Mouse (Mus musculus) forebrain, embryonic 16.5 days (tissue): ENCODE results near the gene Kcnip4. TPM values are rescaled to one million over a fixed set of nuclear protein-coding genes. Genes with fewer than 3 reads are reported as not detected.

Experiments used
- ATAC-seq: fragments of 200-750 bp; cut with Nextera tagmentation; 2 replicates; pipeline ENCODE4 v1.8.0; 2017; ENCODE audit warnings: mild to moderate bottlenecking, moderate library complexity
- H3K27ac ChIP-seq: fragments of 300-500 bp; sonication (generic); 2 replicates; pipeline ENCODE4 v1.5.1; 2014; ENCODE audit warnings: low read length, control low read depth
- H3K27me3 ChIP-seq: fragments of 300-500 bp; sonication (generic); replicated peaks from 2 replicates; pipeline ENCODE4 v1.6.1; 2014; ENCODE audit warnings: low read length; ENCODE audit not compliant: control insufficient read depth, insufficient read depth
- H3K36me3 ChIP-seq: fragments of 300-500 bp; sonication (generic); 2 replicates; pipeline ENCODE4 v1.6.1; 2014; ENCODE audit not compliant: control insufficient read depth, insufficient read depth
- H3K4me1 ChIP-seq: fragments of 300-500 bp; sonication (generic); replicated peaks from 2 replicates; pipeline ENCODE4 v1.6.1; 2014; ENCODE audit warnings: low read length; ENCODE audit not compliant: control insufficient read depth, insufficient read depth
- H3K4me2 ChIP-seq: fragments of 300-500 bp; sonication (generic); 2 replicates; pipeline ENCODE4 v1.6.1; 2014; ENCODE audit warnings: mild to moderate bottlenecking, low read length, control low read depth
- H3K4me3 ChIP-seq: fragments of 300-500 bp; sonication (generic); replicated peaks from 2 replicates; pipeline ENCODE4 v1.5.1; 2014; ENCODE audit warnings: mild to moderate bottlenecking, low read length, control low read depth
- H3K9ac ChIP-seq: fragments of 300-500 bp; sonication (generic); replicated peaks from 2 replicates; pipeline ENCODE4 v1.6.1; 2014; ENCODE audit warnings: low read depth, low read length, control low read depth
- H3K9me3 ChIP-seq: fragments of 300-500 bp; sonication (generic); 2 replicates; pipeline ENCODE4 v1.6.1; 2016; ENCODE audit warnings: low read length; ENCODE audit not compliant: control insufficient read depth
- WGBS: fragments of 180-500 bp; shearing (Covaris S2); extraction: QIAGEN DNeasy Blood & Tissue Kit; methylation state at CpG from one replicate; pipeline ENCODE4 v1.1.7; 2014; 5-methylcytosine and 5-hydroxymethylcytosine counted together
- polyA plus RNA-seq: library from polyadenylated mRNA; unstranded; fragments of >200 nt; fragmentation: Nextera tagmentation; extraction: Ambion mirVana; gene quantifications from 2 replicates; pipeline ENCODE4 v1.2.1, GENCODE M21; 2015

Kcnip4 gene
- polyA plus RNA-seq, 1 experiment from 2014 or later = 8.8 TPM

GRCm38 (mm10) chr5:48408276-48408675, 1116.4 kb downstream of the Kcnip4 start:
- Histone ChIP-seq H3K9me3 (no peaks in the 10 kb centered on the region), H3K9ac (no peak overlapping the region), H3K36me3 (no peaks in the 10 kb centered on the region), H3K4me1 (no peaks in the 10 kb centered on the region), H3K4me2 (no peak overlapping the region), H3K27me3 (no peaks in the 10 kb centered on the region), H3K4me3 (no peak overlapping the region), H3K27ac (no peak overlapping the region)
- WGBS = 87% methylated on average over 4 of the region's 4 CpGs
- ATAC-seq = no peak

DNA sequence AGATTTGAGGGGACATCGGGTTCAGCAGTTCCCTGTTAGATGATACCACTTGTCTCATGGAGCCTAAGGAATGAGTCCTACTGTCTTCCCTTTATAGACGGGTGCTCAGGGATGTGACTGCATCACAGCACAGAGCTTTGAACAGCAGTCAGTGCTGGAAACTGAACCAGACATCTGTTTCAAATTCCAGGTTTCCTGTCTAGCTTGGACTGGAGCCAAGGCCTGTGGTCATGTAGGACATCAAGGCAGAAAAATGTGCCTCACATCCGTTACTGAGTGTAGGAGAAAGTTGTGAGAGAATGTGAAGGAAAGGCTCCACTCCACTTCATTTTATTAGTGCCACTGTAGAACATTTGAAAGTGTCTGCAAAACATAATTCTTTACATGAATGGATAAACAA, 1122.2 kb downstream of the Kcnip4 start:
- no peaks in the 10 kb centered on the region for H3K27me3 ChIP-seq
- no peaks in the 10 kb centered on the region for H3K4me1 ChIP-seq
- ATAC-seq = no peak
- H3K36me3 ChIP-seq = peaks cover 2% of the 10 kb centered on the region; the same call in 1 of the 2 replicates
- no peak overlapping the region for H3K27ac ChIP-seq
- H3K9ac ChIP-seq = no peak overlapping the region
- 84% methylated on average over 3 of the region's 3 CpGs for WGBS
- no peaks in the 10 kb centered on the region for H3K9me3 ChIP-seq
- no peak overlapping the region for H3K4me3 ChIP-seq
- no peak overlapping the region for H3K4me2 ChIP-seq

GRCm38 (mm10) chr5:48371890-48372766, 1152.6 kb downstream of the Kcnip4 start:
- Histone ChIP-seq H3K36me3 (peaks cover 4% of the 10 kb centered on the region; the same call in 1 of the 2 replicates), H3K27ac (peak overlapping the region; percentile 74), H3K9me3 (no peaks in the 10 kb centered on the region), H3K4me2 (peak overlapping the region; percentile 78), H3K4me3 (peak overlapping the region; percentile 100), H3K27me3 (no peaks in the 10 kb centered on the region), H3K4me1 (peaks cover 5% of the 10 kb centered on the region), H3K9ac (peak overlapping the region; percentile 81)
- ATAC-seq = peak; percentile 100
- under 1% methylated on average over 44 of the region's 44 CpGs for WGBS

DNA sequence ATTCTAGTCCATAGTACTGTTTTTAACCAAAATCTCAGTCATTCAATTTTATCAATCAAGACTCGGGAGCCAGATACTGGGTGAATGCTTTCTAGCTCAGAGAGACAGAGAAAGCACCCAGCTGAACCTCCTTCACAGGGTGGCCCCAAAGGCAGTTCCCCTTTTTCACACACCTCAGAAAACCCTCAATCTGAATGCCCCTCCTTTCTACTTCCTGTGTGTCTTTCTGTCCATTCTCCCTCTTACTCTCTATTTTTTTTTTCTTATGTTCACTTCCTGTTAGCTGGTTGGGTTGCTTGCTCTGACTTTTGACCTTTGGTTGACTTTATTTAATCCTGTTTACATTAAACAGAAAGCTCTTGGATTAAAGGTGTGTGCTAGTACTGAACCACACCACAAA, 1175.4 kb downstream of the Kcnip4 start:
- H3K4me1 ChIP-seq = no peaks in the 10 kb centered on the region
- no peaks in the 10 kb centered on the region for H3K36me3 ChIP-seq
- no peaks in the 10 kb centered on the region for H3K27me3 ChIP-seq
- H3K4me3 ChIP-seq = no peak overlapping the region
- no peak overlapping the region for H3K4me2 ChIP-seq
- no peak overlapping the region for H3K9ac ChIP-seq
- H3K27ac ChIP-seq = no peak overlapping the region
- ATAC-seq = no peak
- H3K9me3 ChIP-seq = no peaks in the 10 kb centered on the region
- 76% methylated on average over 1 of the region's 1 CpGs for WGBS

- Histone ChIP-seq H3K27ac (no peak overlapping the region), H3K36me3 (no peaks in the 10 kb centered on the region), H3K27me3 (no peaks in the 10 kb centered on the region), H3K9ac (no peak overlapping the region), H3K4me2 (no peak overlapping the region), H3K4me3 (no peak overlapping the region), H3K9me3 (no peaks in the 10 kb centered on the region), H3K4me1 (no peaks in the 10 kb centered on the region)
- no peak for ATAC-seq
- 95% methylated on average over 2 of the region's 2 CpGs for WGBS
Observed at GRCm38 (mm10) chr5:48345983-48346648, 1178.6 kb downstream of the Kcnip4 start.

GRCm38 (mm10) chr5:48345095-48345982, 1179.4 kb downstream of the Kcnip4 start:
- Histone ChIP-seq H3K27ac (no peak overlapping the region), H3K27me3 (no peaks in the 10 kb centered on the region), H3K4me2 (no peak overlapping the region), H3K4me3 (no peak overlapping the region), H3K36me3 (no peaks in the 10 kb centered on the region), H3K9me3 (no peaks in the 10 kb centered on the region), H3K9ac (no peak overlapping the region), H3K4me1 (no peaks in the 10 kb centered on the region)
- ATAC-seq = peak; percentile 91
- 51% methylated on average over 5 of the region's 5 CpGs for WGBS

- H3K27ac ChIP-seq = no peak overlapping the region
- no peaks in the 10 kb centered on the region for H3K27me3 ChIP-seq
Observed at GRCm38 (mm10) chr5:48340808-48341433, 1183.8 kb downstream of the Kcnip4 start.

More at GRCm38 (mm10) chr5:48340808-48341433, 1183.8 kb downstream of the Kcnip4 start:
- H3K4me1 ChIP-seq = no peaks in the 10 kb centered on the region
- 44% methylated on average over 7 of the region's 7 CpGs for WGBS
- H3K4me2 ChIP-seq = no peak overlapping the region
- no peak overlapping the region for H3K4me3 ChIP-seq
- H3K9ac ChIP-seq = no peak overlapping the region
- H3K36me3 ChIP-seq = no peaks in the 10 kb centered on the region
- H3K9me3 ChIP-seq = no peaks in the 10 kb centered on the region
- ATAC-seq = no peak
